Mouse (Mus musculus): ENCODE measurements around the gene Elfn2. TPM values are rescaled to one million over a fixed set of nuclear protein-coding genes. Genes with fewer than 3 reads are reported as not detected.

Gene Elfn2
- polyA plus RNA-seq, 1 experiment: 0.07 TPM

- no peak overlapping the region for H3K4me3 ChIP-seq
- H3K27me3 ChIP-seq (ENCODE audit: control insufficient read depth, insufficient read depth, insufficient read length): peaks cover 73% of the 10 kb centered on the region
- H3K79me2 ChIP-seq (ENCODE audit: control insufficient read depth, insufficient read depth): no peaks in the 10 kb centered on the region
- no peak overlapping the region for H3ac ChIP-seq (ENCODE audit: control insufficient read depth, insufficient read length)
- H3K36me3 ChIP-seq (ENCODE audit: control insufficient read depth, insufficient read depth): no peaks in the 10 kb centered on the region
- no peak overlapping the region for H3K4me2 ChIP-seq (ENCODE audit: low read depth)
- TF ChIP-seq TCF12 (IDR thresholded peaks at IDR 0.05; ENCODE audit: insufficient read depth, poor library complexity, severe bottlenecking) (no peak), REST (IDR thresholded peaks at IDR 0.05; ENCODE audit: insufficient read depth, insufficient read length) (no peak), CEBPB (IDR thresholded peaks at IDR 0.05; ENCODE audit: insufficient read depth, poor library complexity, severe bottlenecking) (no peak), E2F4 (IDR thresholded peaks at IDR 0.05; ENCODE audit: insufficient read depth) (no peak), SRF (IDR thresholded peaks at IDR 0.05; ENCODE audit: control insufficient read depth, insufficient read length, low read depth) (no peak), TCF3 (IDR thresholded peaks at IDR 0.05; ENCODE audit: insufficient read length, low read depth) (no peak), POLR2AphosphoS2 (IDR thresholded peaks at IDR 0.05; ENCODE audit: insufficient read length, low read depth) (no peak)
These were observed 18.1 kb upstream of the Elfn2 start for GRCm38 (mm10) chr15:78736681-78737100.

- Histone ChIP-seq H3K4me3 (no peak overlapping the region), H3ac (ENCODE audit: control insufficient read depth, insufficient read length) (no peak overlapping the region), H3K4me2 (ENCODE audit: low read depth) (no peak overlapping the region), H3K36me3 (ENCODE audit: control insufficient read depth, insufficient read depth) (no peaks in the 10 kb centered on the region), H3K27me3 (ENCODE audit: control insufficient read depth, insufficient read depth, insufficient read length) (peaks cover 72% of the 10 kb centered on the region), H3K79me2 (ENCODE audit: control insufficient read depth, insufficient read depth) (no peaks in the 10 kb centered on the region)
- TF ChIP-seq SRF (IDR thresholded peaks at IDR 0.05; ENCODE audit: control insufficient read depth, insufficient read length, low read depth) (no peak), TCF3 (IDR thresholded peaks at IDR 0.05; ENCODE audit: insufficient read length, low read depth) (no peak), CEBPB (IDR thresholded peaks at IDR 0.05; ENCODE audit: insufficient read depth, poor library complexity, severe bottlenecking) (no peak), MYOD1 (IDR thresholded peaks at IDR 0.05; ENCODE audit: control insufficient read depth in 1 of 3, insufficient read length in 2 of 3, low read depth in 2 of 3) (no peak), TCF12 (IDR thresholded peaks at IDR 0.05; ENCODE audit: insufficient read depth, poor library complexity, severe bottlenecking) (no peak), POLR2AphosphoS2 (IDR thresholded peaks at IDR 0.05; ENCODE audit: insufficient read length, low read depth) (no peak), USF1 (IDR thresholded peaks at IDR 0.05; ENCODE audit: low read depth) (no peak), MYOG (IDR thresholded peaks at IDR 0.05; ENCODE audit: control insufficient read depth in 1 of 3, insufficient read depth in 1 of 3, insufficient read length in 2 of 3, low read depth in 2 of 3) (no peak), MAX (IDR thresholded peaks at IDR 0.05; ENCODE audit: low read depth) (no peak), POLR2A (IDR thresholded peaks at IDR 0.05; ENCODE audit: insufficient read length, low read depth) (no peak), REST (IDR thresholded peaks at IDR 0.05; ENCODE audit: insufficient read depth, insufficient read length) (no peak), E2F4 (IDR thresholded peaks at IDR 0.05; ENCODE audit: insufficient read depth) (no peak)
These were observed 17.6 kb upstream of the Elfn2 start for GRCm38 (mm10) chr15:78736181-78736579.

GRCm38 (mm10) chr15:78735431-78736180 lies 17.0 kb upstream of the Elfn2 start:
- no peak overlapping the region for H3K4me3 ChIP-seq
- H3K79me2 ChIP-seq (ENCODE audit: control insufficient read depth, insufficient read depth): no peaks in the 10 kb centered on the region
- H3ac ChIP-seq (ENCODE audit: control insufficient read depth, insufficient read length): no peak overlapping the region
- H3K36me3 ChIP-seq (ENCODE audit: control insufficient read depth, insufficient read depth): no peaks in the 10 kb centered on the region
- H3K4me2 ChIP-seq (ENCODE audit: low read depth): no peak overlapping the region
- peaks cover 71% of the 10 kb centered on the region for H3K27me3 ChIP-seq (ENCODE audit: control insufficient read depth, insufficient read depth, insufficient read length)
- TF ChIP-seq POLR2A (IDR thresholded peaks at IDR 0.05; ENCODE audit: insufficient read length, low read depth) (no peak), MYOD1 (IDR thresholded peaks at IDR 0.05; ENCODE audit: control insufficient read depth in 1 of 3, insufficient read length in 2 of 3, low read depth in 2 of 3) (no peak), MAX (IDR thresholded peaks at IDR 0.05; ENCODE audit: low read depth) (no peak), USF1 (IDR thresholded peaks at IDR 0.05; ENCODE audit: low read depth) (no peak), MYOG (IDR thresholded peaks at IDR 0.05; ENCODE audit: control insufficient read depth in 1 of 3, insufficient read depth in 1 of 3, insufficient read length in 2 of 3, low read depth in 2 of 3) (no peak), SRF (IDR thresholded peaks at IDR 0.05; ENCODE audit: control insufficient read depth, insufficient read length, low read depth) (no peak), TCF12 (IDR thresholded peaks at IDR 0.05; ENCODE audit: insufficient read depth, poor library complexity, severe bottlenecking) (no peak), TCF3 (IDR thresholded peaks at IDR 0.05; ENCODE audit: insufficient read length, low read depth) (no peak), REST (IDR thresholded peaks at IDR 0.05; ENCODE audit: insufficient read depth, insufficient read length) (no peak), CEBPB (IDR thresholded peaks at IDR 0.05; ENCODE audit: insufficient read depth, poor library complexity, severe bottlenecking) (no peak), POLR2AphosphoS2 (IDR thresholded peaks at IDR 0.05; ENCODE audit: insufficient read length, low read depth) (no peak), E2F4 (IDR thresholded peaks at IDR 0.05; ENCODE audit: insufficient read depth) (no peak)

GRCm38 (mm10) chr15:78731830-78732229 lies 13.3 kb upstream of the Elfn2 start:
- H3K4me2 ChIP-seq (ENCODE audit: low read depth): no peak overlapping the region
- H3K27me3 ChIP-seq (ENCODE audit: control insufficient read depth, insufficient read depth, insufficient read length): peaks cover 61% of the 10 kb centered on the region
- no peaks in the 10 kb centered on the region for H3K36me3 ChIP-seq (ENCODE audit: control insufficient read depth, insufficient read depth)
- no peak overlapping the region for H3K4me3 ChIP-seq
- no peaks in the 10 kb centered on the region for H3K79me2 ChIP-seq (ENCODE audit: control insufficient read depth, insufficient read depth)
- TF ChIP-seq POLR2A (IDR thresholded peaks at IDR 0.05; ENCODE audit: insufficient read length, low read depth): no peak
- no peak for TF ChIP-seq TCF12 (IDR thresholded peaks at IDR 0.05; ENCODE audit: insufficient read depth, poor library complexity, severe bottlenecking)
- TF ChIP-seq MYOG (IDR thresholded peaks at IDR 0.05; ENCODE audit: control insufficient read depth in 1 of 3, insufficient read depth in 1 of 3, insufficient read length in 2 of 3, low read depth in 2 of 3): no peak
- no peak overlapping the region for H3ac ChIP-seq (ENCODE audit: control insufficient read depth, insufficient read length)
